Mouse (Mus musculus) embryonic facial prominence, embryonic 14.5 days (tissue): ENCODE results near the gene Bhlha15. TPM values are rescaled to one million over a fixed set of nuclear protein-coding genes. Genes with fewer than 3 reads are reported as not detected.

Experiments
- ATAC-seq: fragments of 200-750 bp; cut with Nextera tagmentation; 2 replicates; pipeline ENCODE4 v1.8.0; 2017; ENCODE audit warnings: low read depth, moderate number of reproducible peaks, moderate TSS enrichment
- DNase-seq: peaks from one replicate; pipeline ENCODE4 v3.0.0-alpha.2; 2015; ENCODE audit warnings: low spot score
- H3K27ac ChIP-seq: fragments of 300-500 bp; sonication (generic); replicated peaks from 2 replicates; pipeline ENCODE4 v1.5.1; 2014; ENCODE audit warnings: low read depth, mild to moderate bottlenecking, low read length, moderate library complexity
- H3K27me3 ChIP-seq: fragments of 300-500 bp; sonication (generic); replicated peaks from 2 replicates; pipeline ENCODE4 v1.6.1; 2014; ENCODE audit warnings: low read length; ENCODE audit not compliant: control insufficient read depth, insufficient read depth
- H3K36me3 ChIP-seq: fragments of 300-500 bp; sonication (generic); 2 replicates; pipeline ENCODE4 v1.6.1; 2014; ENCODE audit warnings: low read length, mixed read lengths; ENCODE audit not compliant: control insufficient read depth, insufficient read depth
- H3K4me1 ChIP-seq: fragments of 300-500 bp; sonication (generic); 2 replicates; pipeline ENCODE4 v1.6.1; 2014; ENCODE audit warnings: antibody characterized with exemption, low read length; ENCODE audit not compliant: control insufficient read depth, insufficient read depth
- H3K4me2 ChIP-seq: fragments of 300-500 bp; sonication (generic); 2 replicates; pipeline ENCODE4 v1.6.1; 2014; ENCODE audit warnings: low read depth, mild to moderate bottlenecking, low read length, moderate library complexity, mixed read lengths
- H3K4me3 ChIP-seq: fragments of 300-500 bp; sonication (generic); 2 replicates; pipeline ENCODE4 v1.5.1; 2014; ENCODE audit warnings: low read depth, mild to moderate bottlenecking, low read length
- H3K9ac ChIP-seq: fragments of 300-500 bp; sonication (generic); 2 replicates; pipeline ENCODE4 v1.6.1; 2014; ENCODE audit warnings: low read depth, mild to moderate bottlenecking, low read length, moderate library complexity, mixed read lengths
- H3K9me3 ChIP-seq: fragments of 300-500 bp; sonication (generic); 2 replicates; pipeline ENCODE4 v1.6.1; 2016; ENCODE audit warnings: low read length; ENCODE audit not compliant: control insufficient read depth
- WGBS: fragments of 180-500 bp; shearing (Covaris S2); extraction: QIAGEN DNeasy Blood & Tissue Kit; methylation state at CpG from one replicate; pipeline ENCODE4 v1.1.7; 2014; 5-methylcytosine and 5-hydroxymethylcytosine counted together
- polyA plus RNA-seq: library from polyadenylated mRNA; unstranded; fragments of >200 nt; fragmentation: Nextera tagmentation; extraction: Ambion mirVana; gene quantifications from 2 replicates; pipeline ENCODE4 v1.2.1, GENCODE M21; 2014

The Bhlha15 gene
- polyA plus RNA-seq, 1 experiment from 2014 or later, result 1.0 TPM

DNA sequence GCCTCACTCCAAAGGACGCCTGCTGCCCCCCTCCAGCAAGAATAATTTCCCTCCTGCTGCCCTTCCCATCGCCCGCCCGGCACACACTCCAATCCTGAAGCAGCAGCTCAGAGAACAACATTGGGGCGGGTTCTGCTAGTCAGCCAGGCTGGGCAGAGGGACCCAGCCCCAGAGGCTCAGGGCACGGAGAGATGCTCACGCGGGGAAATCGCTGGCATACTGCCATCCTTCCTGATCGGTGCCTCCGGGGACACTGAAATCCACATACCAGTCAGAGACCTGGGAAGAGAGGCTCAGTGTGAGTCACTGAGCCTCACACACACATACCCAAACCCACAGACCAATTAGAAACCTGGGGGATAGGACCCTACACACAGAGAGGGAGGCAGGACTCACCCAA is 10.5 kb downstream of the Bhlha15 start:
- DNase-seq (peak; percentile 22), ATAC-seq (0 out of 2 replicates have a peak, but pooled peaks have one; percentile 17)
- Histone ChIP-seq H3K36me3 (peaks cover 53% of the 10 kb centered on the region), H3K4me2 (no peak overlapping the region), H3K9me3 (peaks cover 9% of the 10 kb centered on the region; the same call in 1 of the 2 replicates), H3K9ac (no peak overlapping the region), H3K4me3 (no peak overlapping the region), H3K4me1 (no peaks in the 10 kb centered on the region), H3K27me3 (no peaks in the 10 kb centered on the region), H3K27ac (no peak overlapping the region)
- WGBS, result 70% methylated on average over 11 of the region's 11 CpGs

DNA sequence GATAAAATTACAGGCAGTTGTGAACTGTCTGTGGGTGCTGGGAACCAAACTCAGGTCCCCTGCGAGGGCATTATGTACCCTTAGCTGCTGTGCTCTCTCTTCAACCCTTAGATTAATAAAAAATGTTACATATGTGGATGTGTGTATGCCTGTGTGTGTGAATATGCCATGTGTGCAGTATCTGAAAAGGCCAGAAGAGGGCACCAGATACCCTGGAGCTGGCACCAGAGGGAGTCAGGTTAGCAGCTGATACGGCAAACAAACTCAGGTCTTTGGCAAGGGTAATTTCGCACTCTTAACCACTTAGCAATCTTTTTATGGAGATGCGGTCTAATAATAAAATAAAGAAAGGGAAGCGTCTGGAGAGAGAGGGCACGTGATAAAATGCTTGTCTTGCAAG is 12.3 kb downstream of the Bhlha15 start:
- 94% methylated on average over 6 of the region's 6 CpGs for WGBS
- peaks cover 62% of the 10 kb centered on the region for H3K36me3 ChIP-seq

GRCm38 (mm10) chr5:144203398-144203959 is 13.4 kb downstream of the Bhlha15 start:
- H3K4me2 ChIP-seq, result no peak overlapping the region
- no peak overlapping the region for H3K9ac ChIP-seq
- H3K27me3 ChIP-seq, result no peaks in the 10 kb centered on the region
- peaks cover 61% of the 10 kb centered on the region for H3K36me3 ChIP-seq
- DNase-seq (no peak), ATAC-seq (no peak)
- no peaks in the 10 kb centered on the region for H3K4me1 ChIP-seq
- 94% methylated on average over 10 of the region's 10 CpGs for WGBS
- H3K27ac ChIP-seq, result no peak overlapping the region
- no peak overlapping the region for H3K4me3 ChIP-seq
- H3K9me3 ChIP-seq, result peaks cover 9% of the 10 kb centered on the region; the same call in 1 of the 2 replicates

More for the DNA sequence above, 12.3 kb downstream of the Bhlha15 start:
- peaks cover 9% of the 10 kb centered on the region; the same call in 1 of the 2 replicates for H3K9me3 ChIP-seq
- H3K27me3 ChIP-seq, result no peaks in the 10 kb centered on the region
- H3K4me1 ChIP-seq, result no peaks in the 10 kb centered on the region
- no peak overlapping the region for H3K4me2 ChIP-seq
- no peak for DNase-seq
- no peak overlapping the region for H3K4me3 ChIP-seq
- H3K9ac ChIP-seq, result no peak overlapping the region
- ATAC-seq, result no peak
- H3K27ac ChIP-seq, result no peak overlapping the region

DNA sequence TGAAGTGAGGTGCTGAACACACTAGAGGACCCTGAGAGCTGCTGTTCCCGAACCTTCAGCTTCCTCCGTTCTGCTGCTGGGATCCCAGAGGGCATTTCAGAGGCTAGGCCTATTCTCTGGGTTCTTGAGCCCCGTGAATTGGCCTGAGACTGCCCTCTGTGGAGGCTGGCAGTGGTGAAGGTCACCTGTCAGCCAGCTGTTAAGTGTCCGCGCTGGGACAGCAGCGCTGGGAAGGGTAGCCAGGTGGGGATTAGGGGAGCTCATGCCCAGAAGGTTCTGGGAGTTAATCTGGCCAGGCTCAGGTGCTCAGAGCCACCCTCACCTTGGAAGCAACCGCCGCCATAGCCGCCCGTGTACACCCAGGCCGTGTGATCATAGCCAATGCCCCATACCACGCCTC is 14.2 kb downstream of the Bhlha15 start:
- peaks cover 65% of the 10 kb centered on the region for H3K36me3 ChIP-seq
- H3K27me3 ChIP-seq, result no peaks in the 10 kb centered on the region
- H3K4me2 ChIP-seq, result no peak overlapping the region
- H3K4me1 ChIP-seq, result no peaks in the 10 kb centered on the region
- peaks cover 9% of the 10 kb centered on the region; the same call in 1 of the 2 replicates for H3K9me3 ChIP-seq
- WGBS, result 88% methylated on average over 11 of the region's 12 CpGs
- DNase-seq (no peak), ATAC-seq (no peak)
- no peak overlapping the region for H3K4me3 ChIP-seq
- H3K9ac ChIP-seq, result no peak overlapping the region
- H3K27ac ChIP-seq, result no peak overlapping the region

DNA sequence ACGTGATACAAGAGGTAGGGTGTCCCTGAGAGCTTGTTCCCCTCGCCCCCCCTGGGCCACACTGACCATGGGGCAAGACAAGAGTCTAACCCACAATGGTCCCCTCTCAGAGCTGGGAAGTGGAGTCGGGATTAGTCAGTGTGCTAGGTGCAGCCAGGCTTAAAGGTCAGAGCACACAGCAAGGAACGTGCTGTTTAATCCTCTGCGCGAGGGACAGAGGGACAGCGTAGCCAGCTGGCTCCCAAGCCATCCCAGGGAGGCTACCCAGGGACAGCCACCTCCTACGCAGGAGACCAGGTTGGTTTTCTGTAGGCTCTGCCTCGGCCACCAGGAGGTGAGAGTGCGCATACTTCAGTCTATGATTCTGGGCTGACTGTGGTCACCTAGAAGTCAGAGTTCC is 14.8 kb downstream of the Bhlha15 start:
- Histone ChIP-seq H3K27me3 (no peaks in the 10 kb centered on the region), H3K27ac (no peak overlapping the region), H3K4me3 (no peak overlapping the region), H3K36me3 (peaks cover 70% of the 10 kb centered on the region), H3K9ac (no peak overlapping the region), H3K9me3 (peaks cover 9% of the 10 kb centered on the region; the same call in 1 of the 2 replicates), H3K4me1 (no peaks in the 10 kb centered on the region), H3K4me2 (no peak overlapping the region)
- ATAC-seq (no peak), DNase-seq (no peak)
- 75% methylated on average over 10 of the region's 10 CpGs for WGBS

- Histone ChIP-seq H3K9ac (no peak overlapping the region), H3K4me2 (no peak overlapping the region), H3K9me3 (peaks cover 9% of the 10 kb centered on the region; the same call in 1 of the 2 replicates), H3K4me1 (no peaks in the 10 kb centered on the region), H3K4me3 (no peak overlapping the region), H3K27ac (no peak overlapping the region), H3K36me3 (peaks cover 73% of the 10 kb centered on the region), H3K27me3 (no peaks in the 10 kb centered on the region)
- DNase-seq, result no peak
- WGBS, result 94% methylated on average over 12 of the region's 15 CpGs
- ATAC-seq, result no peak
These were observed 16.0 kb downstream of the Bhlha15 start for GRCm38 (mm10) chr5:144206069-144206468.

DNA sequence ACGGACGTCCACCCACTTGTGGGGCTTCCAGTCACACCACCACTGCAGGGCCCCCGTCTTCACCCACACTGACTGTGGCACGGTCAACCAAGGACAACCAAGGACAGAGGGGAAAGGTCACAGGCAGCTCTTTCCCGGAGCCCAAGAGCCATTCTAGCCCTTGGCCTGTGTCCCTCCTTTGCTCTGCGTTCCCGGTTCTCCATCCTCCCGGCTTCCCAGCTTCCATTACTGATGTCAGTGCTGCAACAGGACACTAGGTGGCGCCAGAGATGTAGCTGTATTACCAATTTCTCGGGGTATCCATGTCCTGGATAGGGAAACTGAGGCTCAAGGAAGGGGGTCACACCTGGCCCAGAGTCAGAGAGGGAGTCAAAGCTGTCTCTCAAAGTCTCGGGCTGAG is 17.4 kb downstream of the Bhlha15 start:
- no peak overlapping the region for H3K4me3 ChIP-seq
- WGBS, result 48% methylated on average over 11 of the region's 11 CpGs
- peaks cover 74% of the 10 kb centered on the region for H3K36me3 ChIP-seq
- no peak overlapping the region for H3K27ac ChIP-seq
- no peak overlapping the region for H3K9ac ChIP-seq
- ATAC-seq (no peak), DNase-seq (no peak)
- H3K9me3 ChIP-seq, result peaks cover 4% of the 10 kb centered on the region; the same call in 1 of the 2 replicates
- no peaks in the 10 kb centered on the region for H3K27me3 ChIP-seq
- H3K4me1 ChIP-seq, result no peaks in the 10 kb centered on the region
- H3K4me2 ChIP-seq, result no peak overlapping the region

DNA sequence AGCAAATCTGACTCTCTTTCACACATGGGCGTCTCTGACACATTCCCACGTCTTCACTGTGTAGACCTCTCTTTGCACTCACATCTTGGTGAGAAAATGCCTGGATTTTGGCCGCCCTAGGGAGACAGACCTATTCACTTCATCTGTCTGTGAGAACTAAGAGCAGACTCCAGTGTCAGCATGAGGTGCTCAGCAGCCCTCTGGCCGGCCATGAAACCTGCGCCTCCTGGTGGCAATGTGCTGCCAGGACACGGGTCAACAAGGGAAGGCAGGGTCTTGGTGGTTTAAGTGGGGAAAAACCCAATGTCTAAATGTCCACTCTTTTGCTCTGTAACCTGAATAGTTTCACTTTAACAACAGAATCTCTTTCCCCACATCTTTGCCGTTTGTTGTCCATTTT is 24.4 kb downstream of the Bhlha15 start:
- DNase-seq, result peak; percentile 45
- Histone ChIP-seq H3K36me3 (peaks cover 52% of the 10 kb centered on the region), H3K9me3 (no peaks in the 10 kb centered on the region), H3K27ac (no peak overlapping the region), H3K9ac (no peak overlapping the region), H3K4me2 (no peak overlapping the region), H3K27me3 (no peaks in the 10 kb centered on the region), H3K4me1 (no peaks in the 10 kb centered on the region), H3K4me3 (no peak overlapping the region)
- WGBS, result 30% methylated on average over 7 of the region's 7 CpGs
- ATAC-seq, result no peak

DNA sequence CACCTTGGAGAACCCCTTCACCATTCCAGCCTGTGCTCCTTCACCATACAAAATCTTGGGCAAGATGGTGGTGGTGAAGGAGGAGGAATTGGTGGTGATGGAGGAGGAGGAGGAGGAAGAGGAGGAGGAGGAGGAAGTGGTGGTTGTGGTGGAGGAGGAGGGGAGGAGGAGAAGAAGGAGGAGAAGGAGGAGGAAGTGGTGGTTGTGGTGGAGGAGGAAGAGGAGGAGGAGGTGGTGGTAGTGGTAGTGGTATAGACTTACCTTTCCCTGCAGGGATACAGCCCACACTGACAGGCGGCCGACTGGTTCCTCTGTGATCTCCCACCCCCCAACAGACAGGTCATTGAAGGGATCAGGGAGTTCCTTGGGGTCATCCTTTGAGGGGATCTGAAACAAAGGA is 25.9 kb downstream of the Bhlha15 start:
- Histone ChIP-seq H3K4me2 (no peak overlapping the region), H3K4me1 (no peaks in the 10 kb centered on the region), H3K9me3 (no peaks in the 10 kb centered on the region), H3K27ac (no peak overlapping the region), H3K36me3 (peaks cover 39% of the 10 kb centered on the region; the same call in 1 of the 2 replicates), H3K4me3 (no peak overlapping the region), H3K27me3 (no peaks in the 10 kb centered on the region), H3K9ac (no peak overlapping the region)
- DNase-seq (no peak), ATAC-seq (no peak)
- WGBS, result 83% methylated on average over 2 of the region's 2 CpGs
